Mouse (Mus musculus): ENCODE measurements around the gene Acot11. TPM values are rescaled to one million over a fixed set of nuclear protein-coding genes. Genes with fewer than 3 reads are reported as not detected.

The Acot11 gene
- total RNA-seq (2021): 32.5 and 50.9 TPM in 2 replicates
- long read RNA-seq, full-length matches to known transcripts: 29 of 48 reads
- long read RNA-seq, partial matches to known transcripts: 5 of 48 reads
- long read RNA-seq, other reads (novel, unspliced or antisense): 14 of 48 reads

DNA sequence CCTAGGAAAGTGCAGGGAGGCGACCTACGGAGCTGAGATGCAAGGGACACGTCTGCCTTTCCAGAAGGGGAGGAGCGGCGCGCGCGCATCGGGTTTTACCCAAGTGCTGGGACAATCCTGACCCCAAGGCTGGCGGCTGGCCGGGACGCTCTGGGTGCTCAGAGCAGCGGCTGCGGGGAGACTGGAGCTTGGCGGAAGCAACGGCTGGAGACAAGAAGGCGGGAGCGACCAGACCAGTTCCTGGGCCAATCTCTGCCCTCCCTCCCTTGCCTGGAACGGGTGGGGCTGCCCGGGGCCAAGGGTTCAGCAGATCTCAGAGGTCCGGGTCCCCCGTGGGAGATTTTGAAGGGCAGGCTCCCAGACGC is at the start of gene Acot11:
TSS of gene Acot11 (minus strand) at position 89 of the 365 bp plus-strand sequence.
- DNase-seq: peak; percentile 63

DNA sequence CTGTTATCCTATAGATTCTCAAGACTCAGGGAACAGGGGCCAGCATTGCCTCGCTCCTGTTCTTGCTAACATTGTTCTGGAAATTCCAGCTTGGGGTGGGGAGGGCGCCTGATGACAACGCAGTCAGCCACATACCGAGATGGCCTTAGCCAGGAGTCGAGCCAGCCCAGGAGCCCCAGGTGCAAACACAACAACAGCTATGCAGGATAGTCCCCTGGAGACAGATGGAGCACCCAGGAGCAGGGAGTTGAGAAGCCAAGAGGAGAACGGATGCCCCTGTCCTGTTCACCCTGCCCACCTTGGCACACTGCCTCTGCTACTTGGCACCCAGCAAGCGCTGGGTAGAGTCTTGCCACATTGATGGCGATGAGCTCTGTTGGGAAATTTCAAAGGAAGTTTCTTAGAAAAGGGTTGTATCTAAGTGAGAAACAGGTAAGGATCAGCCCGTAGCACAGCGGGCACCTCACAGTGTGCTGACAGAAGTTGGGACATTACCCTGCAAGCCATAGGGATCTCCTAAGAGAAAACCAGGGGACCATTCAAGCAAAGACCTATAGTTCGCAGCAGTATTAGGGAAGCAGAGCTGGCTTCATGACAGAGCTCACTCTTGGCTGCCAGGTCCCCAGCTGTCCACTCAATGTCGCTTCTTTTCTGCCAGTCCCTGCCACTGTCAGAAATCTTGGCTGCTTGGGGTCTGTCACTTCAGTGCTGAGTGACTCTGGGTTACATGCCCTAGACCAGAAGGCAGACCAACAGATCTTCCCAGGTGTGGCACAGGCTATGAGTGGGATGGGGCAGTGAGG is 43.7 kb upstream of the Acot11 start:
- peak; percentile 36 for DNase-seq

DNA sequence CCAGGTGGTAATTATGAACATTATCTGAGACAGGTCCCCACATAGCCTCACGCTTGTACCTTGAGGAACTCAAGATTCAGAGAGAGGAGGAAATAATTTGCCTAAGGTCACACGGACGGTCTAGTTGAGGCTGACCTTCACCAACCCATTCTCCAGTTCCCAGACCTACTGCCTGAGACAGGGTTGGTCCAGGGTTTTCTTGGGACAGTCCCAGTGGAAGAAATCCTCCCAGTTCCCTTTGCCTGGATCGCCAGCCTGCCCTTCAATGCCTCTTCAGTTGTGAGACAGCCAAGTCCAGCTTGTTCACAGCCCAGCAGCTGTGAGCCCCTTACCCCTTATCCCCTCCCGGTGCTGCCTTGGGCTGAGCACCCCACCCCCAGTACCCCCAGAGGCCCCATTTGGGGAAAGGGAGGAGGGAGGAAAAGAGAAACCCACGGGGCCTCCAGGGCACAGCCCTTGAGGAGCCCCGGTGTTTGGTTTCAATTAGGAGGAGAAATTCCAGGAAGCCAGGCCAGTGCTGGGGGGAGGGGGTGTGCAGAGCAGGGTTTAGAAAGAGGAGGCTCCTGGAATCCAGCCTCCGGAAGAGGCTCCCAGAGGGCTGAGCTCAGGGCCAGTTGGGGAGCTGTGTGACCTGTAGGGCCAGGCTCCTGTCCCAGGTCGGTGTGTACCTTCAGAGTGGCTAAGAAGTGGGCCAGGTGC is 42.9 kb upstream of the Acot11 start:
- peak; percentile 39 for DNase-seq

- no peak for DNase-seq
Measured at GRCm38 (mm10) chr4:106842561-106842960, 37.8 kb upstream of the Acot11 start.

DNA sequence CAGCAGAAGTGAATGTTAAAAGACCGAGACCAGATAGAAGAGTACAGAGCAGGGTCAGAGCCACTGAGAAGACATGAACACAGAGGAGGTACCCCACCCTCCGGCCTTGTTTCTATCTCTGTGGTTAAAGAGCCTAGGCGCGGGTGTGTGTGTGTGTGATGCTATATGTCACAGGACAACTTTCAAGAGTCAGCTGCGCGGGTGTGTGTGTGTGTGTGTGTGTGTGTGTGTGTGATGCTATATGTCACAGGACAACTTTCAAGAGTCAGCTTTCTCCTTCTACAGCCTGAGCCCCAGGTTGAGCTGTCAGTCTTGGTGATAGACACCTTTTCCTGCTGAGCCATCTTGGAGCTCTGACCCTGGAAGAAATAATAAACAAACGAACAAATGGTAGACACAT is 37.1 kb upstream of the Acot11 start:
- no peak for DNase-seq

DNA sequence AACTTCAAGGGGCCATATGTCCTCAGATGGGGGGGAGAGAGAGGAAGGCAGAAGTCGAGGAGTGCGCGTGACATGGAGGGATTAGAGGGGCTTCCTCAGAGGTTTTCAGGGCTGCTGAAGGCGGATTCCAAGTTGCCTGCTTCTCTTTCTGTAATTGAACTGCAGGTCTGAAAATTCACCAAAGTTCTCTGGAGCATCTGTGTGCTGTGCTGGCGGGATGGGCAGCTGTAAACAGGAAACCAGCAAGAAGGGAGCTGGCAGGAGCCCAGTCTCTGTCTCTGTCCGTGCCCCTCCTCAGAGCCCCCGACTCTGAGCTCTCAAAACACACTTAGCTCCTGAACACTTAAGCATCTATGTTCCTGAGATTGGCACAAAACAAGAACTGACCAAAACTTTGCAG is 36.5 kb upstream of the Acot11 start:
- no peak for DNase-seq

DNA sequence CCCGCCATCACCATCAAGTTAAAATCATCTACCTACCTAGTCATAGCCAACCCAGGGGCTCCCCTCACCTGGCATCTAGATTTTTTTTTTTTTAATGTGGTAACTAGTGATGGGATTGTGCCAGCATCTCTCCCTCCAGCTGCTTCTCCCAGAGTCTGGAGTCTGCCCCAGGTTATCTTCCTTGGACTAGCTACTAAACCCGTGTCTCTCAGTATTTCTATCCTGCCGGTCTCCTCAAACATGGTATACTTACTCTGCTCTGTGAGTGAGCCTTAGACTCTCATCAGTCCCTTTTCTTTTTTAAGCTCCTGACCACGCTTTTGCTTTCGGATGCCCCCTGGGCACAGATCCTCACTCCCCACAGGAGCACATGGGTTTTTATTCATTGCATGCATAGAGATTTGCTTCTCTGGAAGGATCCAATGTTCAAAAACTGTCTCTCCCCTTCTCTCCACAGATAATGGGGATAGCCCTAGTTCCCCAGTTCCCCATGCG is 35.9 kb upstream of the Acot11 start:
- no peak for DNase-seq

- DNase-seq: peak; percentile 95
Measured at GRCm38 (mm10) chr4:106839964-106840611, 35.3 kb upstream of the Acot11 start.

GRCm38 (mm10) chr4:106839254-106839834 is 34.5 kb upstream of the Acot11 start:
- DNase-seq: peak; percentile 43

- DNase-seq: peak; percentile 100
Measured at GRCm38 (mm10) chr4:106838548-106839253, 33.9 kb upstream of the Acot11 start.

- peak; percentile 66 for DNase-seq
Measured at GRCm38 (mm10) chr4:106837964-106838363, 33.2 kb upstream of the Acot11 start.

GRCm38 (mm10) chr4:106837425-106837824 is 32.6 kb upstream of the Acot11 start:
- DNase-seq: no peak

GRCm38 (mm10) chr4:106830545-106831112 is 25.8 kb upstream of the Acot11 start:
- no peak for DNase-seq

DNA sequence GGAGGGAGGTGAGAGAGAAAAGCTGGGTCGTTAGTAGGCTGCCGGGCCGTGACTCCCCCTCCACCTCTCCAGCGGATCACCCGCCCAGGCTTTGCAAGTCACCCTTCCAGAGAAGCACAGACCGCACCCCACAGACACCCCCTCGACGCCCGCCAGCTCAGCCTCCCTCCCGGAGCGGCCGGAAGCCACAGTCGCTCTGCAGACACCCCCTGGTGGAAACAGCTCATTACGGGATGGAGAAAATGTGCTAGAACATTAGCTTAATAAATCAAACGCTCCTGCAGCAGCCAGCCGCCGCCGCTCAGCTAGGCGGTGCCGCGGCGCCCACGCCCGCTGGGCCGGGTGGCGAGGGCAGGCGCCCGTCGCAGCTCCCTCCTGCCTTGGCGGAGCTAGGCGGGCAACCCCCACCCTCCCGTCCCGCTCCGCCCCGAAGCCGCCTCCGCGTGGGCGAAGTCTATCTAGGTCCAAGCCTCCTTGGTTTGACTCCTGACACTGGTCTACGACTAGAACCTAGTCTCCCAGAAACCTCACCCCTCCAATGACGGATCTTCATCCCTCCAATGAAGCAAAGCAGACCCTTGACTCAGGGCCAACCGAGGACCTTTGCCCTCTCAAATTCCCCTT is 23.1 kb upstream of the Acot11 start:
- DNase-seq: peak; percentile 73

DNA sequence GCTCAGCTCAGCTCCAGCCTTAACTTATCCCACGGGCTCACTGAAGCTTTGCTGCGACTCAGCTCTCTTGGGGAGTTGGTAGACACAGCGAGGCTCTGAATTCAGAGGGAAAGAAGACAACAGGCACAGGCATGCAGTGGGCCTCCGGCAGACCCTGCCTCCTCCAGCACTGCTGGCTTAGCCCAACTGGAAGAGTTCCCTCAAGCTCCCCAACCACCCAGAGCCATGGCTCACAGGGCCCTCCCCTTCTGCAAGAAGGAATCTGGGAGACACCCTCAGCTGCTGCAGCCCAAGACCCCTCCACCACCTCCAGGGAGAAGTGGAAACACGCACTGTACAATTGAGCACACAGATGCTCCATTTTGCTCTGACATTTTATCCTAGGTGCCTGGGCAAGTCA is 20.4 kb upstream of the Acot11 start:
- DNase-seq: no peak

GRCm38 (mm10) chr4:106819404-106819803 is 14.6 kb upstream of the Acot11 start:
- DNase-seq: no peak

DNA sequence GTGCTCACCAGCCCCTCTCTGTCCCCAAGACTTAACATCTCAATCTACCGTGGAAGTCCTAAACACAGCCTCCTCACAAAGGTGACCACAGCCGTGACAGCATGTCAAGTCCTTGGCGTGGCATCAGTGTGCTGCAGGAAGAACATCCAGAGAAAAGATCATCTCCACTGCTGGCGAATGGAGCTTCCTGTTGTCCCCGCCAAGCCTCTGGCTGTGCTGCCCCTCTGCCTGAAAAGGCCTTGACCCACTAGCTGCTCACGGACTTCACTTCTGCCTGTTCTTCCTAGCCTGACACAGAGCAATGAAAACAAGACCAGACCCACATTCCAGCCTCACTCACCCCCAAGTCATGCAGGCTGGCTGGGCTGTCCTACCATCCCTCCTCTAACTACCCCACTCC is 13.5 kb upstream of the Acot11 start:
- DNase-seq: no peak

- no peak for DNase-seq
Measured at GRCm38 (mm10) chr4:106817017-106817416, 12.2 kb upstream of the Acot11 start.

- DNase-seq: no peak
Measured at GRCm38 (mm10) chr4:106815396-106816324, 10.9 kb upstream of the Acot11 start.

DNA sequence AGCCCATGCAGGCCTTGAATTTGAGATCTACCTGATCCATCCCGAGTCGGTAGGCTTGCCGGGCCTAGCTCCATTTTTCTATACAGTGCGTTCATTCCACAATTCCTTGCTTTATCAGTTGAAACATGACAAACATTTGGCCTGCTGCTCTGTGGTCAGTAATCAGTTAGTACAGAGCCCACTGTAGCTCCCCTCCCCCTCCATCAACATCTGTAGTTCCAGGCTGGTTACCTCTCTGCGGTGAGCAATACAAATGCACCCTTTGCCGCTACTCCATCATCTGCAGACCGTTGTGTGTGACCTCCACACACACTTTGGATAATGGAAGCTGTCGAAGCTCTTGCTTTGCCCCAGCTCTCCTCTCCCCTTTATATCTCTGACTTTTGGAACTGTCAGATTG is 6.4 kb upstream of the Acot11 start:
- no peak for DNase-seq

Measured in adrenal gland, postnatal 25 days (tissue).